Mouse (Mus musculus): ENCODE measurements at regions not wholly inside any gene's neighbourhood (a gene's known extent, or its start where the extent isn't known, plus 50 kb on each side); places are given as distances from the start of the nearest gene placed in this dataset.

DNA sequence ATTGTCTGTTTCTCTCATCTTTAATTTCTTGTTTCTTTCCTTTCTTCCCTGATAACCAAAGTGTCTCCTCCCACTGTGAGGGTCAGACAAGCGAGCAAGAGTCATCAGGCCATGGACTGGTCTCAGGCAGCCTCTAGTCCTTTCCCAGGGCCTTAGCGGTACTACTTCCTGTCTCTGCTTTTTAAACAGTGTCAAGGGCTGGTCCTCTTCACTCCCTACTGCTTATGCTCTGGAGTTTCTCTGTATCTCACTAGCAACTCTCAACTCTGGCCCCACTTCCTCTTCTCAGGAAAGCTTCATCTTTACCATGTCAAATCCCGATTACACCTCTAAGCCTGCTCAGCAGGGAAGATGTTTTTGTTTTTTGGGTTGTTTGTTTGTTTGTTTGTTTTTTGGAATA, 124.1 kb downstream of the Pten start:
- no peak for DNase-seq

DNA sequence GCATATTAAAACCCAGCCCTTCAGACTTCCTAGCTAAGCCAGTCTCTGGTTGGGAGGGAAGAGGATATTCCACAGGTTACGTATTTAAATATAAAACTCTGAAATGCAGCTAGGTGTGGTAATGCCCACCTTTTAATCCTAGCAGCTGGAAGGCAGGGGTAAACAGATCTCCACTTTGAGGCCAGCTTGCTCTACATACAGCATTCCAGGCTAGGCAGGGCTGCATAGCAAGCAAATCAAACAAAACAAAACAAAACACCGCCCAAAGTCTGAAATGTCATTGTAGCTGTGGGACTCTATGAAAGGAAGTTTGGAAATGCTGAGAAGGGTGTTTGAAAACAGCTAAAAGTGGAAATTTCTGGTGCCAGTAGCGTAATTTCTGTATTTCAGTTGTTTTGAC, 127.0 kb downstream of the Pten start:
- DNase-seq: no peak

DNA sequence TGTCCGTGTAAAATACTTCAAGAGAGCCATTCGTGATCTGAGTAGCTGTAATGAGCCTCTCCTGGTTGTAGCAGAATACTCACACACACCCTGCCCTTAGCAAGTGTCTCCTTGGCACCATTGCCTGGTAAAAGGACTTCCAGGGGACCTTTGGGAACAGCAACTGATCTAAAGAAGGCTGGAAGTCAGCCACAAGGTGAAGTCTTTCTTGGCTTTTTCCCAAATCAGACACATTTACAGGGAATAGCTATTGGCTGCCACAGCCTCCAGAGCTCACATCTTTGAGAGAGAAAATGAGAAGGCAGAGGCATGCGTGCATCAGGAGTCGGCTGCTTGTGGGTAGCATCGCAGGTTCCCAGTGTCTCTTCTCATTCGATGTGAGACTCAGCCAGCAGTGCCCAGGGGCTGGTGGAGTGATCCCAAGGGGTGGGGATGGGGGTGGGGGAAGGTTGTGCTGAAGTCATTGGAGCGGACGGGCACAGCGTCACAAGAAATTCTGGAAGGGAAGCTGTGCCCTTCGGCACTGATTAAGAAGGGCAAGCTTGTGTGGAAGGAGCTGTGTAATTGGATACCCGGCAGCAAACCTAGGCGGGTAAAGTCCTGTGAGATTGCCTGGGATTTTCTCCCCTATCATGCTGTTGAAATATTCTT, 128.3 kb downstream of the Pten start:
- no peak for DNase-seq

DNA sequence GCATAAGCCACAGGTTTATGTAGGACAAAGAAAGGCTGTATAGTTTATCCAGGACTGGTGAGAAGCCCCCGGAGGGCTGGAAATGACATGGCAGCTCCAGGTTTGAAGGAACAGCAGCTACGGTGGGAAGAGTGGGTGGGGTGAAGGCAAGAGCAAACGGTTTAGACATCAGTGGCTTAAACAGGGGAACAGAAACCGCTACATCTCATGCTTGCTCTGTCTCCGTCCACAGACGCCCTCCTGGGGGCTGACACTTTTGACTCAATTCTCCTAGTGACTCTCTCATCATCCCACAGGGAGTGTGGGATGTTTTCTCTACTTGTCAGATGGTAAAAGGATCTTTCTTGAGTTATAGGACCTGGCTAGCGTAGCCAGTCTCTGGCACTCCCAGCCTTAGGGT, 129.9 kb downstream of the Pten start:
- DNase-seq: no peak

DNA sequence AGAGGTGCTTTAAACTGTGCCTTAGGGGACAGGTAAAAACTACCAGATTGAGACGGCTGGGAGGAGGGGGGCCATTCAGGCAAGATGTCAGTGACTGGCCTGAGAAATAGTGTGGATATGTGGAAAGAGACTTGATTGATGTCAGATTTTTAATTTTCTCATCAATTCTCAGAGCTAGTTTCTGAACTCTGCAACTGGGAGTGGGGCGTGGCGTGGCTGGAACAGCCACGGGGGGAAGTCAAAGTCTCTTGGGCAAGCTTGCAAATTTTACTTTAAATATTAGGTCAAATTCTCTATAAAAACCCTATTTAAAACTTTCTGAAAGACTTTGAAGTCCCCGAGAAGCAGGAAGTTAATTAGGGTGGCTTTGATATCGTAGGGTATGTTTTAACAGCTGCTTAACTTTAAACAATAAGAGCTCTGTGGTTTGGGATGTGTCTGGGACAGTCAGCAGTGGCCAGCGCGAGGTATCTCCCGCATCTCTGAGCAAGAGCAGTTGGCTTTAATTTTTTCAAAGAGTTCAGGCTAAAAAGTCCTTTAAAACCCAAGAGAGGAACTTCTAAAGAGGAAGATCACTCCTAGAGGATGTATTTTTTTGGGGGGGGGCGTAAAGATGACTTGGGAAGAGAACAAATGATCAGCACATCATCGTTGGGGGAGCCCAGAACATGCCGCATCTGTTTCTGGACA, 131.5 kb downstream of the Pten start:
- no peak for DNase-seq

DNA sequence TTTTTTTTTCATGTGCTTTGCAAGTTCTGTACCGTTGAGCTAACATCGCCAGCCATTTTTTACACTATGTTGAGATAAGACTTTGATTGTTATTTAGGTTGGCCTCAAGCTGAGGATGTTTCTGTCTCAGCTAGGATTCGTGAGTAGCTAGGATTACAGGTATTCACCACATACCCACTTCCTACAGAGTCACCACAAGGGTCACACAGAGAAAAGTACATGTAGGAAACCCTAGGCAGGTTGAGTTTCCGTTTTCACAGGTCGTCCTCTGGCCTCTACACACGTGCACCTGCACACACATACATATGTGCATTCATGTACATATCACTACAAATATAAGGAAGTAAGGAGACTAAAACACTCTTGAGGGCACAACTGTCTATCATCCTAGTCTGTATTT, 133.5 kb downstream of the Pten start:
- no peak for DNase-seq

DNA sequence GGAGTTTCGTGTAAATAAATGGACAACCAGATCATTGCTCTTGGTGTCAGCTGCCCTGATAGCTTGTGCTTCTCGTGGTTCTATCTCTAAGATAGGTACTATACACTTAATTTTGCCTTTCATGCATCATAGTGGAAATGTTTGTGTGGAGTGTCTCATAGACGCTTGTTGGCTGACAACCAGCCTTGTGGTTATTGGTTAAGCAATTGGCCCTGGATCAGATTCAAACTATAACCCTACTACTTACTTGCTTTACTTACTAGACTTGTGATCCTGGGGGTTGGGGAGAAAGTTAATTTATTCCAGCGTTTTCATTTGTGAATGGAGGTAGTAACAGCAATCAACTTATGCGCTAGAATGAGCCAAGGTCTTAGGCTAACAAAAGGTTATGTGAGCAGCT, 135.2 kb downstream of the Pten start:
- no peak for DNase-seq

DNA sequence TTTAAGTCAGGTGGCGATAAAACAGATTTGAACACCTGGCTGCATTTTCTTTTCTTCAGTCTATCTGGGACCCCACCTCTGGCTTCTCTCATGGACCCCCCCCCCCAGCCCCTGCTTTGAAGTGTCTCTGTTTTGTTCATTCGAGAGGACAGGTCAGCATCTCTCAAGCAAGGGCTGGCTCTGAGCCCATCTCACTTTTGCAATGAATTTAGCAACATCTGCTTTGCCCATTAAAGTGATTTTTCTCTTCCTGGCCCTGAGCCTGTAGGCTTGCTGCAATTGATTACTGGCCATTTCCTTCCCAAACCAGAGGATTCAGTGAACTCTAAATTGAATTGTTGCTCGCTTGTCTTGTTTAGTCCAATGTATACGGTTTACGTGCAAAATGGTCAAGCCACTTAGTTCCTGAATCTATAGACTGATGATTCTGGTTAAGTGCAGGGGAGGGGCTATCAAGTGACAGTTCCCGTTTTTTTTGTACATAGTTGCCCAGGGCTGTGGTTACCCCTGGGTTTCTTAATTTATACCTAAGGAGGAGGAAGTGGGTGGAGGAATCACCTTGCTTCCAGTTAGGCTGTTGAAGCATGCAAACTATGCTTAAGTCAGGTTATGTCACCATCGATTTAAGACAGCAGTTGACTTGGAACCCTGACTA, 146.3 kb downstream of the Pten start:
- DNase-seq: no peak

DNA sequence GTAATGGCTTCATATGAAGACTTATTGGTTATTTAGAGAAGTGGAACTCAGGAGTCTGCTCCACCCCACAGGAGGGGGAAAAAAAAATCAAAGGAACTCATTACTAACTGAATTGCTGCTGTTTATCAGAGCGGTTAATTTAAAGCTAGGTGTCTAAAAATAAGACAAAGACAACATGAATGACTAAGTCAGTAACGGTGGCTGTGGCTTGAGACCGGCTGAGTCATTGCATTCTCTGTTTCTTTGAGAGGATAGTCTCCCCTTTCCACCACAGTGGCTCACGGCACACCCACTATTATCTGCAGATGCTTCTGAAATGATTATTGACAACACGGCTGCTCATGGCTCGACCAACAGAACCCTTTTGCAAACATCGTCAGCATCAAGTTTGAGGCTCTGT, 147.2 kb downstream of the Pten start:
- DNase-seq: no peak

DNA sequence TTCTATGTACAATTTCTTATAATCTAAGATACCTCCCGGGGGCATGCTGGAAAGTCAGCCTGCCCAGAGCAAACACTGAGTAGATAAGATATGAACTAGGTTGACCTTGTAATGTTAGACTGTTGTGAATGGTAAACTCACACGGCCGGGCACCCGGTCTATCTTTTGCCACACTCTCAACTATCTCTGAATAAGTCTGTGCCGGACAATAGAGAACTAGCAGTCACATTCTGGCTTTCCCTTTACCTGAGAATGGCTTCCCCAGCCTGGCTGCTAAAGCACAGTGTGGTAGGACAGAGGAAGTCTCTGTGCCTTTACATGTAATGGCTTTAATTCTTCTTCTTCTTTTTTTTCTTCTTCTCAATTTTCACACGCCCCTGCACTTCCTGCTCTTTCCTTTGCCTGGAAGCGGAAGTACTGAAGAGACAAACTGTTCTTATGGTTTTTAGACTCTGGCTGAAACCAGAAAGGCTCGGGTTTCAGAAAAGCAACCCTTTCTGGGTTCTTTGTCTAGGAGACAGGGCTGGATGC, 148.7 kb downstream of the Pten start:
- peak; percentile 30 to 40 for DNase-seq

DNA sequence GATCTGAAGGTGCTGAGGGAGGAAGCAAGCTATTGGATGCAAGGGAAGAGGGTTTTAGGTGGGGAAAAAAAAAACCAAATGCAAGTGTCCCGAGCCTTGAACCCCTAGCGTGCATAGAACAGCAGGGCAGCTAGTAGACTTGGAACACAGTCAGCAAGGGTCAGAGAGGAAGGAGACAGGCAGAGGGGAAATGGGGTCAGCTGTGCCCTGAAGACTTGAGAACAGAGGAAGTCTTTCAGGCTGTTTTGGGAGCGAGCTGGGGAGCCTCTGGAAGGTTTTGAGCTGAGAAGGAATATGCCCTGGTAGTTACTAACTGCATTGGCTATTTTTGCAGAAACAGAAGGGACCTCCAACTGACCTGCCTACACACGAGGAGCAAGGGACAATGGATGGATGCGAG, 149.5 kb downstream of the Pten start:
- DNase-seq: peak; percentile 15 to 19

DNA sequence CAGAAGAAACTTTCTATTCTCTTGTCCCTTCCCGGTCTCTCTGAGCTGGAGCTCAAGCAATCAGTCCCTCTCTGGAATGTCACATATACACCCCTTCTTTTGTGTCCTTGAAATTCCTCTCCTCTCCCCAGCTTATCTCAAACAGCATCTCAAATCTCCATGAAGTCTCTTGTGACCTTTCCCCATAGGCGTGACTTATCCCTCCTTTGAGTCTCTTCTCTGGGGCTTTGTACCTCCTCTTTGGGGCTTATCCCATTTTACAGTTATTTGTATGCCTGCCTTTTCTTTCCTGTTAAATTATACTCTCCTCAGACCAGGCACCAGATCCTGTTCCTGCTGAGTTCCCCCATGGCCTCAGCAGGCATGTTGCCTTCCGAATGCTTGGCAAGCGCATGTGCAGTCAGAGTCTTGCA, 152.8 kb downstream of the Pten start:
- no peak for DNase-seq

DNA sequence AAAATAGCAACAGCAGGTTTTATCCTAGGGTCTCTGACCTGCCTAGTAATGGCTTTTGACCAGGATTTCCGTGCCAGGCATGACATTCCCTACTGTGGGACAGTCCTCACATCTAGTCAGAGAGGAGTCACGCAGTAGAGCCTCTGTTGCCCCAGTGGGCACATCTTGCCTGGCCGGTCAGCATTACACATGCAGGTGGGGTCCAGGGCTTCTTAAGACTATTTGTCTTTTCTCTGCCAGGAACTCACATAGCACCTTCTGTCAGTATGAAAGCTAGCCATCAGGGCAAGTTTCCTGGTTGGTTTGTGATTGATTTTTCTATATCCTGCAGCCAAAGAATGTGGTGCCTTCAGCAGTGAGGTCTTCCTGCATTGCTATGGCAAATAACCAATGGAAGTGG, 155.0 kb downstream of the Pten start:
- DNase-seq: no peak

DNA sequence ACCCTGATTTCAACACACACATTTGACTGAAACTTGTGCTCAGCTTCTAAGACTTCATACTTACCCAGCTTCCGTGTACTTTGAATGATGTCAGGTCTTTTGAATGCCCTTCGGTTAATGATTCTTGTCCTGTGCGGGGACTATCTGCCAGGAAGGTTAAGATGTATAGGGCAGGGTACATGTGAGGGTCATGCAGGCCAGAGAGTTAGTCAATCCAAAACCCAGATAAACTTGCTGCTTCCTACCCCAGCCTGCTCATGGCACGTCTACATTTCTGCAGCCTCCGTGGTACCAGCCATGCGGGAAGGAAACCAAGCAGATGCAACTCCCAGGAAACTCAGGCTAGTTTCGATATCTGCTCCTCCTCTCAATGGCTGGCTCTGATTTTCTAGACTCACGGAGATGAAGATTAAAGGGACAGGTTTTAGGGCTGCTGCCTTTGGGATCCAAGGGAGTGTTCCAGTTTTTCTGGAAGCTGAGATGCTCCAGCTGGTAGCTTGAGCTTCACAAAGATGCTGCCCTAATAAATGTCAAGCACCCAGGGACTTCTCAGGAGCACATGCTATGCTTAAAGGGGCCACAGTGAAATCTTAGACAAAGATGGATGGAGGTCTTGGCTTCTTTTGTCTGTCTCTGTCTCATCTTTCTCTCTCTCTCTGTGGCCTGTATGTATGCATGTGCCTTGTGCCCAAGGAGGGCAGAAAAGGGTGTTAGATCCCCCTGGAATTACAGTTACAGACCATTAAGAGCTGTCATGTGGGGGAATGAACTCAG, 159.4 kb downstream of the Pten start:
- no peak for DNase-seq

DNA sequence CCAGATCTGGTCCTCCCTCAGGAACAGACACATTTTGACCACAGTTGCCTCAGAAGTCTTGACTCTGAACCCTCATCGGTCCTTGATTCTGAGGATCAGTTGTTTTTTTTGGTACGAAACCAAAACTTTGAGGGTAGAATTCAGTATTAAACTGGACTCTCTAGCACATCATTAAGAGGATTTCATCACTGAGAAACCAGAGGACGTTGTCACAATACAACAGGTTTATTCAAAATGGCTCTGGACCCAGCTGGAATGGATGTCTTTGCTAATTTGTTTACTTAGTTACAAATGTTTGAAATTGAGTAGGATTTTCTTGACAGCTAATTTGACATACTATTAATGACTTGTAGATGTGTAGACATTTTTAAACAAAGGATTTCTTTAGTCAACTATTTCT, 163.7 kb downstream of the Pten start:
- DNase-seq: no peak

DNA sequence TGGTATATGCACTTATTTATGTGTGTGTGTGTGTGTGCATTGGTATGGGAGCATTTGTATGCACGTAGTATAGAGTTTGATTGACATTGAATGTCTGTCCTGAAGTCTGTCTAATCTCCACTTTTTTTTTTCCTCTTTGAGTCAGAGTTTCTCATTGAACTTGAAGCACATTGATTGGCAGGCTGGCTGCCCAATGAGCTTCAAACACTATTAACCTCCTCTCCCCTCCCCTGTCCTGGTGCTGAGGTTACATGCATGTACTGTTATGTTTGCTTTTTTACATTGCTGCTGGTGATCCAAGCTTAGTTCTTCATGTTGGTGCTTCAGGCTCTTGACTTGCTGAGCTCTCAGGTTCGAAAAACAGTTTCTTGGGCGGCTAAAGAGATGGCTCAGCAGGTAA, 166.6 kb downstream of the Pten start:
- DNase-seq: no peak

DNA sequence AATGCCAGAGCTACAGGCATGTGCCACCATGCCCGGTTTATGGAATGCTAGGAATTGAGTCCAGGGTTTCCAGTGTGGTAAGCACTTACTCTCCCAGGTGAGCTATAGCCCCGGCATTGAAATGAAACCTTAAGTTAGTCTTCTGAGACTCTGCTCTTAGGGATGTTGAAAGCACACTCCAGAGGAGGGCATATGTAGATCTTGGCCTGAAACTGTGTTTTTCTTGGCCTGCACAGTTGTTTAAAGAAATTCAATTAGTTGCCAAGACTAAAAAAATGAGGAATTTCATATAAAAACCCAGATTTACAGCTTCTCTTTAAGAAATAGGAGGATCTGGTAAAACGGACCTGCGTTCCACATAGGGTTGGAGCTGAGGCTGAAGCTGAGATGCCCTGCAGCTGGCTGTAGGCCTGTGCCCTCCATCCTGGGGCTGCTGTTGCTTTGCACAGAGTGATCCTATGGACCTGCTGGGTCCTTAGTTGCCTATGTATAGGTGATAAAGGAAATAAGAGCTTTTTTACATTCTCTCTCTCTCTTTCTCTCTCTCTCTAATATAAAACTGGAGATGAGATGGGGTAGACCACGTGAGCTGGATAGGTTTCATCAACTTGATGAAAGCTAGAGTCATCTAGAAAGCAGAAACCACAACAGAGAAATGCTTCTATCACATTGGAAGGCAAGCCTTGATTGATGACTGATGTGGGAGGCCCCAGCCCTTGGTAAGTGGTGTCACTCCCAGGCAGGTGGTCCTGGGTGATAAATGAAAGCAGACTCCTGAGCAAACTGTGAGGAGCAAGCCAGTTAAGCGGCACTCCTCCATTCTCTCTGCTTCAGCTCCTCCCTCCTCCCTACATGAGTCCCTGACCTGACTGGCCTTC, 168.6 kb downstream of the Pten start:
- no peak for DNase-seq

DNA sequence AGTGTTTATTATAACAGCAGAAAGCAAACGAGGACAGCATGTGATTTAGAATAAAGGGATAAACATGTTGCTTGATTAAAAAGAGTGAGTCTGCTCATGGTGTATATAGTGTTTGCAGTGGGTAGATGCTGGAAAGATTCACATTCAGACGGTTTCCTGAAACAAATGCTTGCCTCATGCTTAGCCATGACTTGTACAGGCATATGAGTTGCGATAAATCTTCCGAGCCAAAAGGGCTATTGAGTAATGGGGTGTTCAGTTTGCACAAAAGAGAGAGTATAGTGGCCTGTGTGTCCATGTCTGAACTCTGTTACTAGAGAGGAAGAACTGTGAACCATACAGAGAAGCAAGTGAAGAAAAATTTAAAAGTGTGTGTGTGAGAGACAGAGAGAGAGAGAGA, 169.3 kb downstream of the Pten start:
- DNase-seq: no peak

DNA sequence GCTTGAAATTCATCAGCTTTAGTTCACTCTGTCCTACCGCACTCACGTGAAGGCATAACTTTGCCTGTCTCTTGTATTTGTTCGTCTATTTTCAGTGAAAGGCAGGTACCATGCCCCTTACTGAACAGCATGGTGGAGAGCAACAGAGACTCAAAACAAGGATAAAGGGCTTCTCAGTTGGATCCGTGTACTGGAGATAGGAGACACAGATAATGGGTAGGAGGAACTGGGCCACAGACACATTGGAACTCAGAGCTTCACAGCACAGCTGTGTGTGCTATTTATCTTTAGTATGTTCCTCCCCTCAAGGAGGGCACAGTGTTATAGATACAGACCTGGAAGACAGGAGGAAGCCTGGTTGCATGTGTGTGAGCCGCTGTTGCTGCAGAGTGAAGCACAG, 176.4 kb downstream of the Pten start:
- DNase-seq: no peak

DNA sequence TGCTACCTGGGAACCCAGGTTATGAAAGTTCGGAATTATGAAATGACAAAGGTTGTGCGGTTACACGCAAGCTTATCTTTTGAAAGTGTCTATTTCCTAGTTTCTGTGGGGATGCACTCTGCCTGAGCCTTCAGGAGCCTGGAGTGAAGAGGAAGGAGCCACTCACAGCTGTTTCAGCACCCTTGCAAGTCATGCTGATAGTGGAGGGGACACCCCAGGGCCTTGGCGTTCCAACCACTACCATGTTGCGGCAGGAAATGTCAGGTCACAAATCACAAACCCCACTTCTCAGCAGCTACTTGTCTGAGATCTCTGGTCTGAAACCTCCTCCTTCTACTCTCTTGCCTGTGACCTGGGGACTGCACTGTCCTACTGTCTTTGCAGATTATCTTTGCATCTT, 178.3 kb downstream of the Pten start:
- DNase-seq: peak in 1 of 2 experiments; percentile 22

DNA sequence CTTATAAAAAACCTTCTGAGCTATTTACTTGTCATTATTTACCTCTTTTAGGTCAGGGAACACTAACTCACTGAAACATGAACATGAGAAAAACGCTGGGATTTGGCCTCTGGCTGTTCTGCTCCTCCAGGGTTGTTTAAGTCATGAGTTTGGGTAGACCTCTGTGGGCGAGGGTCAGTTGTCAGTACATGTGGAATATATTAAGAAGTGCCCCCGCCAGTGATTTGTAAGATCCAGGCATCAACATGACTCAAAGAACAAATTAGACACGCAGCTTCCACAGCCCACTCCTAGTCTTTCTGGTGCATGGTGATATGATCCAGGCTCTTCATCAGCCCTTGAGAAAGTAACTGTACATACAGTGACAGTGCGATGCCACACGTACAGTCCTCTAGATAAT, 180.3 kb downstream of the Pten start:
- DNase-seq: no peak

DNA sequence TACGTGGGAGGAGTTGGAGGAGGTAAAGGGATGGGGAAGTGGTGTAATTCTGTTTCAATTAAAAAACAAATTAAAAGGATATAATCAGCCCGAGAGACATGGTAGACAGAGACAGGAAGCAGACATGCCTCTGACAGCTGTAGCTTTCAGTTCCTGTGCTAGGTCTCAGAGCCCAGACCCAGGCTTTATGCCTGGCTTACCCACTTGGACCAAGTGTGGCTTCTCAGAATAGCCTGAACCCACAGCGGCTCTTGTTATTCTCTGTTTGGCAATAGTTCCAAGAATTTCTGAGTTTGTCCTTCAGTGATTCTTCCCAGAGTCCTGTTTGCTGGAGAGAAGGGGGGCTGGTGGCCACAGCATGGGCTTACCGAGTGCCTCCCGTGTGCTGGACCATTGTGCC, 182.4 kb downstream of the Pten start:
- peak in 1 of 2 experiments; percentile 15 for DNase-seq
